Mouse (Mus musculus) heart, embryonic 16.5 days (tissue): ENCODE data around the gene Oxsm. TPM values are rescaled to one million over a fixed set of nuclear protein-coding genes. Genes with fewer than 3 reads are reported as not detected.
A peak's percentile ranks its signal among the peaks of the same experiment; 100 is the strongest.

Experiments used
- ATAC-seq: fragments of 200-750 bp; cut with Nextera tagmentation; replicated peaks from 2 replicates; pipeline ENCODE4 v1.8.0; 2017; ENCODE audit warnings: moderate number of reproducible peaks; ENCODE audit not compliant: insufficient read depth, low FRiP score; ENCODE audit errors: extremely low read depth
- H3K27ac ChIP-seq: fragments of 300-500 bp; sonication (generic); 2 replicates; pipeline ENCODE4 v1.5.1; 2014; ENCODE audit warnings: mild to moderate bottlenecking, low read length, control low read depth, moderate library complexity
- H3K27me3 ChIP-seq: fragments of 300-500 bp; sonication (generic); 2 replicates; pipeline ENCODE4 v1.6.1; 2014; ENCODE audit warnings: low read length, mixed read lengths; ENCODE audit not compliant: control insufficient read depth, insufficient read depth
- H3K36me3 ChIP-seq: fragments of 300-500 bp; sonication (generic); 2 replicates; pipeline ENCODE4 v1.6.1; 2014; ENCODE audit not compliant: control insufficient read depth, insufficient read depth
- H3K4me1 ChIP-seq: fragments of 300-500 bp; sonication (generic); 2 replicates; pipeline ENCODE4 v1.6.1; 2014; ENCODE audit warnings: low read length, mixed read lengths; ENCODE audit not compliant: control insufficient read depth, insufficient read depth
- H3K4me2 ChIP-seq: fragments of 300-500 bp; sonication (generic); 2 replicates; pipeline ENCODE4 v1.6.1; 2014; ENCODE audit warnings: low read depth, mild to moderate bottlenecking, control low read depth, low read length
- H3K4me3 ChIP-seq: fragments of 300-500 bp; sonication (generic); 2 replicates; pipeline ENCODE4 v1.5.1; 2014; ENCODE audit warnings: mild to moderate bottlenecking, control low read depth, low read length
- H3K9ac ChIP-seq: fragments of 300-500 bp; sonication (generic); 2 replicates; pipeline ENCODE4 v1.6.1; 2014; ENCODE audit warnings: low read length, control low read depth
- H3K9me3 ChIP-seq: fragments of 300-500 bp; sonication (generic); replicated peaks from 2 replicates; pipeline ENCODE4 v1.6.1; 2016; ENCODE audit warnings: low read length; ENCODE audit not compliant: control insufficient read depth
- WGBS: fragments of 180-500 bp; shearing (Covaris S2); extraction: QIAGEN DNeasy Blood & Tissue Kit; methylation state at CpG from one replicate; pipeline ENCODE4 v1.1.7; 2014; 5-methylcytosine and 5-hydroxymethylcytosine counted together
- polyA plus RNA-seq: library from polyadenylated mRNA; unstranded; fragments of >200 nt; fragmentation: Nextera tagmentation; extraction: Ambion mirVana; gene quantifications from 2 replicates; pipeline ENCODE4 v1.2.1, GENCODE M21; 2015

Oxsm gene
- polyA plus RNA-seq, 1 experiment from 2014 or later: 4.0 TPM

GRCm38 (mm10) chr14:16245127-16245526 lies 4.5 kb downstream of the Oxsm start:
- Histone ChIP-seq H3K27ac (no peak overlapping the region), H3K36me3 (0 out of 2 replicates have a peak, but pooled peaks cover 3% of the 10 kb centered on the region), H3K27me3 (no peaks in the 10 kb centered on the region), H3K4me2 (no peak overlapping the region), H3K9ac (no peak overlapping the region), H3K9me3 (no peaks in the 10 kb centered on the region), H3K4me3 (no peak overlapping the region), H3K4me1 (peaks cover 17% of the 10 kb centered on the region)
- ATAC-seq: no peak
- WGBS: 26% methylated on average over 1 of the region's 1 CpGs

- Histone ChIP-seq H3K4me1 (peaks cover 13% of the 10 kb centered on the region), H3K4me3 (no peak overlapping the region), H3K36me3 (0 out of 2 replicates have a peak, but pooled peaks cover 3% of the 10 kb centered on the region), H3K9ac (0 out of 2 replicates have a peak overlapping the region, but pooled peaks have one; percentile 28), H3K27me3 (no peaks in the 10 kb centered on the region), H3K27ac (no peak overlapping the region), H3K9me3 (no peaks in the 10 kb centered on the region), H3K4me2 (peak overlapping the region; percentile 76; the same call in 1 of the 2 replicates)
- ATAC-seq: no peak
- WGBS: 72% methylated on average over 2 of the region's 2 CpGs
Measured at GRCm38 (mm10) chr14:16244370-16244769, 5.2 kb downstream of the Oxsm start.

- Histone ChIP-seq H3K4me3 (peak overlapping the region; percentile 77), H3K27me3 (no peaks in the 10 kb centered on the region), H3K27ac (peak overlapping the region; percentile 83), H3K36me3 (0 out of 2 replicates have a peak, but pooled peaks cover 3% of the 10 kb centered on the region), H3K9me3 (no peaks in the 10 kb centered on the region), H3K4me1 (peaks cover 13% of the 10 kb centered on the region), H3K4me2 (peak overlapping the region; percentile 76), H3K9ac (peak overlapping the region; percentile 87)
- 8% methylated on average over 10 of the region's 10 CpGs for WGBS
- ATAC-seq: no peak
Measured at GRCm38 (mm10) chr14:16243603-16244209, 5.9 kb downstream of the Oxsm start.

GRCm38 (mm10) chr14:16242947-16243602 lies 6.5 kb downstream of the Oxsm start:
- no peaks in the 10 kb centered on the region for H3K27me3 ChIP-seq
- H3K36me3 ChIP-seq: 0 out of 2 replicates have a peak, but pooled peaks cover 3% of the 10 kb centered on the region
- H3K9ac ChIP-seq: peak overlapping the region; percentile 87
- H3K4me1 ChIP-seq: peaks cover 10% of the 10 kb centered on the region
- ATAC-seq: peak; percentile 91
- H3K4me3 ChIP-seq: peak overlapping the region; percentile 77
- WGBS: under 1% methylated on average over 34 of the region's 34 CpGs
- peak overlapping the region; percentile 76 for H3K4me2 ChIP-seq
- H3K27ac ChIP-seq: peak overlapping the region; percentile 83
- no peaks in the 10 kb centered on the region for H3K9me3 ChIP-seq

GRCm38 (mm10) chr14:16242193-16242815 lies 7.3 kb downstream of the Oxsm start:
- Histone ChIP-seq H3K36me3 (0 out of 2 replicates have a peak, but pooled peaks cover 3% of the 10 kb centered on the region), H3K4me2 (peak overlapping the region; percentile 76), H3K27me3 (no peaks in the 10 kb centered on the region), H3K27ac (no peak overlapping the region; the same call in 1 of the 2 replicates), H3K9me3 (peaks cover 2% of the 10 kb centered on the region; the same call in 1 of the 2 replicates), H3K4me3 (peak overlapping the region; percentile 77), H3K9ac (peak overlapping the region; percentile 87), H3K4me1 (peaks cover 10% of the 10 kb centered on the region)
- 94% methylated on average over 10 of the region's 10 CpGs for WGBS
- ATAC-seq: no peak

GRCm38 (mm10) chr14:16236466-16236865 lies 13.1 kb downstream of the Oxsm start:
- H3K9ac ChIP-seq: no peak overlapping the region
- H3K36me3 ChIP-seq: 0 out of 2 replicates have a peak, but pooled peaks cover 3% of the 10 kb centered on the region
- H3K27ac ChIP-seq: no peak overlapping the region
- peaks cover 4% of the 10 kb centered on the region; the same call in 1 of the 2 replicates for H3K9me3 ChIP-seq
- no peaks in the 10 kb centered on the region for H3K27me3 ChIP-seq
- ATAC-seq: no peak
- H3K4me1 ChIP-seq: no peaks in the 10 kb centered on the region
- WGBS: 67% methylated on average over 3 of the region's 3 CpGs
- no peak overlapping the region for H3K4me2 ChIP-seq
- H3K4me3 ChIP-seq: no peak overlapping the region

GRCm38 (mm10) chr14:16233515-16233914 lies 16.1 kb downstream of the Oxsm start:
- no peaks in the 10 kb centered on the region for H3K4me1 ChIP-seq
- H3K4me3 ChIP-seq: no peak overlapping the region
- H3K27me3 ChIP-seq: no peaks in the 10 kb centered on the region
- no peak for ATAC-seq
- no peak overlapping the region for H3K9ac ChIP-seq
- H3K36me3 ChIP-seq: no peaks in the 10 kb centered on the region
- peaks cover 4% of the 10 kb centered on the region; the same call in 1 of the 2 replicates for H3K9me3 ChIP-seq
- WGBS: 29% methylated on average over 1 of the region's 1 CpGs
- H3K27ac ChIP-seq: no peak overlapping the region
- H3K4me2 ChIP-seq: no peak overlapping the region

GRCm38 (mm10) chr14:16230581-16230980 lies 19.0 kb downstream of the Oxsm start:
- H3K9me3 ChIP-seq: no peaks in the 10 kb centered on the region; the same call in 1 of the 2 replicates
- H3K4me1 ChIP-seq: no peaks in the 10 kb centered on the region
- no peak for ATAC-seq

GRCm38 (mm10) chr14:16229395-16229794 lies 20.2 kb downstream of the Oxsm start:
- whole genome bisulfite sequencing: 74% methylated on average over 2 of the region's 2 CpGs
- Histone ChIP-seq H3K4me3 (no peak overlapping the region), H3K9ac (no peak overlapping the region), H3K36me3 (no peaks in the 10 kb centered on the region), H3K4me2 (no peak overlapping the region), H3K27ac (no peak overlapping the region), H3K4me1 (no peaks in the 10 kb centered on the region), H3K27me3 (no peaks in the 10 kb centered on the region), H3K9me3 (no peaks in the 10 kb centered on the region; the same call in 1 of the 2 replicates)
- no peak for ATAC-seq

More at GRCm38 (mm10) chr14:16230581-16230980, 19.0 kb downstream of the Oxsm start:
- Histone ChIP-seq H3K9ac (no peak overlapping the region), H3K4me2 (no peak overlapping the region), H3K4me3 (no peak overlapping the region), H3K36me3 (no peaks in the 10 kb centered on the region), H3K27ac (no peak overlapping the region), H3K27me3 (no peaks in the 10 kb centered on the region)
